Mouse (Mus musculus) layer of hippocampus, postnatal 10 days (tissue): Measurements from ENCODE around the gene Zbtb7b. TPM values are rescaled to one million over a fixed set of nuclear protein-coding genes. Genes with fewer than 3 reads are reported as not detected.
A peak's percentile ranks its signal among the peaks of the same experiment; 100 is the strongest.

Experiments used
- DNase-seq, 2 experiments: peaks; one replicate each; pipeline ENCODE4 v3.0.0; 2021; ENCODE audit warnings: low spot score in 2 of 2
- total RNA-seq, 2 experiments: library from RNA; stranded (reverse); gene quantifications; 2 replicates each; pipeline ENCODE4 v1.2.3; 2021

The Zbtb7b gene
- total RNA-seq, 2 experiments from 2014 or later: 6.6 to 8.7 TPM

GRCm38 (mm10) chr3:89339416-89339815, 55.2 kb downstream of the Zbtb7b start:
- DNase-seq: peak; percentile 80 to 81

DNA sequence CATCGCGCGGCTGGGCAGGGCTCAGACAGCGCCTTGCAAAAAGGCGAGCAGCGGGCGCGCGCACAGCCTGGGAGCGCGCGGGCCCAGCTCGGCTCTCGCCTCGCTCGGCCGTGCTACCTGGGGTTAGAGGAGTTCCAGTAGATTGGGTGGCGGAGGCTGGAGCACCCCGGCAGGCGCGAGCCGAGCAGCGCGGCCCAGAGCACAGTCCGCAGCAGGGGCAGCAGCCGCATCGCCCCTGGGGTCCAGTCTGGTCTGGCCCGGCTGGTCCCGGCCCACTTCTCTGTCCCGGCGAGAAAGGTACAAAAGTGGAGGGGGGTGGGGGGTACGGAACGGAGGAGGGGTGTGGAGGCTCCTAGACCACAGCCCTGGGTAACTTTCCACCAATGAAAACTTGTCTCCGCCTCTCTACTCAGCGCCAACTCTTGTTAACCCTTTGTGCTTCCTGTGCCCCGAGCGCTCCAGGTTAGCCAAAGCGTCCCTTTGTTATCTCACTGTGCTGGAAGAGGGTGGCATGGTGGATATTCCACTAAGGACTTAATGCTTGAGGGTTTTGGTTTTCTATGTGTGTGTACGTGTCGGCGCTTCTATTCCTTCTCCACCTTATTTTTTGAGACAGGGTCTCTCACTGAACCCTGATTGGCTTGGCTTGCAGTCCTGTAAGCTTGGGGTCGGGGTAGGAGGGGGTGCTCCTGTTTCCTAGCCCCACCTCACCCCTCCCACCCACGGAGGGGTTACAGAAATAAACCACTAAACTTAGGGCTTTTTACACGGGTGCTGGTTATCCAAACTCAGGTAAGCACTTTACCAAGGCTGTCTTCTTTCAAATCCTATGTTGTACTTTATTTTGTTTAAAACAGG, 56.6 kb downstream of the Zbtb7b start, which contains the start of gene Efna4:
Gene Efna4, minus strand, starts transcription at position 308 of the 858 bp plus-strand sequence.
- DNase-seq: peak in 1 of 2 experiments; percentile 55

GRCm38 (mm10) chr3:89337062-89337720, 57.4 kb downstream of the Zbtb7b start:
- peak in 1 of 2 experiments; percentile 51 for DNase-seq

DNA sequence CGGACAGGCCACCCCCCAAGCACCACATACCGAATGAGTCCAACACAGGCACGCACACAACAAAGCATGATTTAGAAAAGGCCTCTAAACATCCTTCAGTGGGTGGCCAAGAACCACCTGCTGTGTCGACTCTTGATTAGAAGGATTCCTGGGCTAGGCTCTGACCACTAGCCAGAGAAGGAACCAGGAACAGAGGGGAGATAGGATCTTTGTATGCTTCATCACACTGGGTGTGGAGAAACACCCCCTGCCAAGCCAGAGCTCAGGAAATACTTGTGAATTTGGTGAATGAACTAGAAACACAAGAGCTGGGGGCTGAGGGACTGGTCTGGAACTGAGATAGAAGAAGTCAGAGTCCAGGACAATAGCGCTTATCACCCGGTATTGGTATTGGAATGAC, 58.0 kb downstream of the Zbtb7b start:
- DNase-seq: no peak

DNA sequence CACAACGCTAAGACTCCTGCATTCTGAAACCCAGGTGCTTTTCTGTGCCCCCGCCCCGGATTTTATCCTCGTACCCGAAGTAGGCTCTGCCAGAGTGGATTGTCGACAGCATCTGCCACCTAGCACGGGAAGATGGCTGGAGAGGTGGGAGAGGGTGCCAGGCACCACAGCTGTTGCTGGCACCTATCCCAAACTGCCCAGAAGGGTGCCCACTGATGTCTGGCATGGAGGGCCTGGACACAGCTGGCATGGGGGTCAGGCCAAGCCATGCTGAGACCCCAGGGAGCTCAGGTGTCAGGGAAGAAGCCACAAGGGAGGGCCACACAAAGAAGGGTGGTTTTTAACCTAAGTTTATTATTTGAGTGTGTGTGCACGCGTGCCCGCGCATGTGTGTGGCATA, 61.5 kb downstream of the Zbtb7b start:
- no peak for DNase-seq

- no peak for DNase-seq
Measured at GRCm38 (mm10) chr3:89332476-89332875, 62.1 kb downstream of the Zbtb7b start.

GRCm38 (mm10) chr3:89332013-89332412, 62.6 kb downstream of the Zbtb7b start:
- DNase-seq: no peak

GRCm38 (mm10) chr3:89331561-89331960, 63.0 kb downstream of the Zbtb7b start:
- DNase-seq: peak in 1 of 2 experiments; percentile 12

GRCm38 (mm10) chr3:89330948-89331347, 63.6 kb downstream of the Zbtb7b start:
- DNase-seq: peak in 1 of 2 experiments; percentile 18

GRCm38 (mm10) chr3:89330346-89330745, 64.2 kb downstream of the Zbtb7b start:
- peak in 1 of 2 experiments; percentile 9 for DNase-seq

DNA sequence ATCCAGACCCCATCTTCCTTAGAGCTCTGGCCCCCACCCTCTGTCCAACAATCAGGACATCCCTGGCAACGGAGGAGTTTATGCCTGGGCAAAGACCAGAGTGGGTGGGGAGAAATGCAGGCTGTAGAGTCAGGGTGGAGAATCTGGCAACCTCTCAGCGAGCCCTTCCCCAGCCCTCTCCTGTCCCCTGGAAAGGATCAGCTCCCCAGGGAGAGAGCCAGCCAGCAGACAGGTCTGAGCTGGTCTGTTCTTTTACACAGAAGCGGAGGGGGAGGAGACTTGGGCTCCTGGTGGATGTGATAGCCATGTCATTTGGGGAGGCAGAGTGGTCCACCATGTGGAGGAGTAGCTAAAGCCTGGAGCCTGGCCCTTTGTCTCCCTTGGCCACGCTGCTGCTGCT, 66.0 kb downstream of the Zbtb7b start:
- DNase-seq: no peak

Other genes starting within 250 kb of the Zbtb7b start
- gene Hcn3, start 234.6 kb downstream of the Zbtb7b start, total RNA-seq: 10 to 100 TPM; 30.9 to 35.1 TPM
- gene Clk2, start 230.0 kb downstream of the Zbtb7b start, total RNA-seq: 10 to 100 TPM; 52.0 to 55.9 TPM
- gene Scamp3, start 217.3 kb downstream of the Zbtb7b start, total RNA-seq: 10 to 100 TPM; 79.4 to 79.6 TPM
- gene Fam189b, start 211.6 kb downstream of the Zbtb7b start, total RNA-seq: 10 to 100 TPM; 65.8 to 69.5 TPM
- gene Gba, start 191.8 kb downstream of the Zbtb7b start, total RNA-seq: 10 to 100 TPM; 57.9 to 58.7 TPM
- 10 to 100 TPM; 45.2 to 48.4 TPM for gene Thbs3, start 179.6 kb downstream of the Zbtb7b start, total RNA-seq
- 100 to 1,000 TPM in 1 of 2 experiments, 10 to 100 TPM in 1; 92.8 to 109 TPM for gene Mtx1, start 167.7 kb downstream of the Zbtb7b start, total RNA-seq
- under 1 TPM; 0.66 to 0.89 TPM for gene Muc1, start 165.7 kb downstream of the Zbtb7b start, total RNA-seq
- 10 to 100 TPM; 72.8 to 95.1 TPM for gene Krtcap2, start 148.8 kb downstream of the Zbtb7b start, total RNA-seq
- gene Trim46, start 148.5 kb downstream of the Zbtb7b start, total RNA-seq: 100 to 1,000 TPM; 101 to 112 TPM
- 10 to 100 TPM; 53.3 to 66.3 TPM for gene Dpm3, start 135.4 kb downstream of the Zbtb7b start, total RNA-seq
- gene Slc50a1, start 124.2 kb downstream of the Zbtb7b start, total RNA-seq: 10 to 100 TPM; 27.6 to 29.8 TPM
- gene Efna1, start 113.6 kb downstream of the Zbtb7b start, total RNA-seq: 1 to 10 TPM; 6.4 to 7.2 TPM
- 10 to 100 TPM; 59.9 to 63.1 TPM for gene Efna3, start 71.8 kb downstream of the Zbtb7b start, total RNA-seq
- 1 to 10 TPM; 2.7 to 3.4 TPM for gene Efna4, start 56.7 kb downstream of the Zbtb7b start, total RNA-seq
- gene Adam15, start 44.8 kb downstream of the Zbtb7b start, total RNA-seq: 100 to 1,000 TPM; 102 to 105 TPM
- gene Dcst2, start 32.8 kb downstream of the Zbtb7b start, total RNA-seq: under 1 TPM; 0.51 to 0.71 TPM
- gene Dcst1, start 29.5 kb downstream of the Zbtb7b start, total RNA-seq: under 1 TPM in 1 of 2 experiments, not detected in 1; 0.59 TPM
- 1 to 10 TPM in 1 of 2 experiments, not detected in 1; 3.5 TPM for gene Lenep, start 8.0 kb upstream of the Zbtb7b start, total RNA-seq
- 10 to 100 TPM; 28.8 to 33.6 TPM for gene Flad1, start 17.1 kb upstream of the Zbtb7b start, total RNA-seq
- gene Cks1b, start 23.6 kb upstream of the Zbtb7b start, total RNA-seq: 10 to 100 TPM in 1 of 2 experiments, 1 to 10 TPM in 1; 9.8 to 10.9 TPM
- 10 to 100 TPM; 14.7 to 15.1 TPM for gene Shc1, start 23.7 kb upstream of the Zbtb7b start, total RNA-seq
- gene Pygo2, start 35.4 kb upstream of the Zbtb7b start, total RNA-seq: 10 to 100 TPM; 48.5 to 52.3 TPM
- gene Pbxip1, start 41.9 kb upstream of the Zbtb7b start, total RNA-seq: 10 to 100 TPM; 43.3 to 45.2 TPM
- 10 to 100 TPM; 44.0 to 46.9 TPM for gene Pmvk, start 59.8 kb upstream of the Zbtb7b start, total RNA-seq
- 10 to 100 TPM; 28.5 to 30.3 TPM for gene Kcnn3, start 125.4 kb upstream of the Zbtb7b start, total RNA-seq